Mouse (Mus musculus) intestine, embryonic 14.5 days (tissue): ENCODE measurements around the gene Fcrl1. TPM values are rescaled to one million over a fixed set of nuclear protein-coding genes. Genes with fewer than 3 reads are reported as not detected.
"Not testable (repeated sequence)": the region's sequence is repeated elsewhere in the genome, so short reads cannot be mapped to it uniquely, and the experiment has no call there.

Source experiments
- ATAC-seq: fragments of 200-750 bp; cut with Nextera tagmentation; replicated peaks from 2 replicates; pipeline ENCODE4 v1.8.0; 2017; ENCODE audit warnings: low read depth, moderate number of reproducible peaks, moderate TSS enrichment, moderate library complexity; ENCODE audit not compliant: low FRiP score, low TSS enrichment
- DNase-seq: peaks from one replicate; pipeline ENCODE4 v3.0.0-alpha.2; 2018; ENCODE audit warnings: low spot score
- H3K27ac ChIP-seq: fragments of 300-500 bp; sonication (generic); 2 replicates; pipeline ENCODE4 v1.5.1; 2014; ENCODE audit warnings: low read depth, mild to moderate bottlenecking, control low read depth
- H3K27me3 ChIP-seq: fragments of 300-500 bp; sonication (generic); replicated peaks from 2 replicates; pipeline ENCODE4 v1.6.1; 2014; ENCODE audit warnings: low read length, control low read depth; ENCODE audit not compliant: control insufficient read depth, insufficient read depth
- H3K36me3 ChIP-seq: fragments of 300-500 bp; sonication (generic); 2 replicates; pipeline ENCODE4 v1.6.1; 2014; ENCODE audit warnings: low read length, control low read depth; ENCODE audit not compliant: control insufficient read depth, insufficient read depth
- H3K4me1 ChIP-seq: fragments of 300-500 bp; sonication (generic); replicated peaks from 2 replicates; pipeline ENCODE4 v1.6.1; 2014; ENCODE audit warnings: low read length, control low read depth, mixed read lengths; ENCODE audit not compliant: control insufficient read depth, insufficient read depth
- H3K4me2 ChIP-seq: fragments of 300-500 bp; sonication (generic); 2 replicates; pipeline ENCODE4 v1.6.1; 2014; ENCODE audit warnings: low read length
- H3K4me3 ChIP-seq: fragments of 300-500 bp; sonication (generic); 2 replicates; pipeline ENCODE4 v1.5.1; 2014; ENCODE audit warnings: low read depth, low read length, control low read depth, mixed read lengths
- H3K9ac ChIP-seq: fragments of 300-500 bp; sonication (generic); 2 replicates; pipeline ENCODE4 v1.6.1; 2014; ENCODE audit warnings: mild to moderate bottlenecking, low read length
- H3K9me3 ChIP-seq: fragments of 300-500 bp; sonication (generic); 2 replicates; pipeline ENCODE4 v1.6.1; 2016; ENCODE audit warnings: low read length, control low read depth; ENCODE audit not compliant: control insufficient read depth
- WGBS: fragments of 180-500 bp; shearing (Covaris S2); extraction: QIAGEN DNeasy Blood & Tissue Kit; methylation state at CpG from one replicate; pipeline ENCODE4 v1.1.7; 2014; 5-methylcytosine and 5-hydroxymethylcytosine counted together
- polyA plus RNA-seq: library from polyadenylated mRNA; unstranded; fragments of >200 nt; fragmentation: Nextera tagmentation; extraction: Ambion mirVana; gene quantifications from 2 replicates; pipeline ENCODE4 v1.2.1, GENCODE M21; 2014

The Fcrl1 gene
- 0.09 and 0.39 TPM in 2 replicates for polyA plus RNA-seq

DNA sequence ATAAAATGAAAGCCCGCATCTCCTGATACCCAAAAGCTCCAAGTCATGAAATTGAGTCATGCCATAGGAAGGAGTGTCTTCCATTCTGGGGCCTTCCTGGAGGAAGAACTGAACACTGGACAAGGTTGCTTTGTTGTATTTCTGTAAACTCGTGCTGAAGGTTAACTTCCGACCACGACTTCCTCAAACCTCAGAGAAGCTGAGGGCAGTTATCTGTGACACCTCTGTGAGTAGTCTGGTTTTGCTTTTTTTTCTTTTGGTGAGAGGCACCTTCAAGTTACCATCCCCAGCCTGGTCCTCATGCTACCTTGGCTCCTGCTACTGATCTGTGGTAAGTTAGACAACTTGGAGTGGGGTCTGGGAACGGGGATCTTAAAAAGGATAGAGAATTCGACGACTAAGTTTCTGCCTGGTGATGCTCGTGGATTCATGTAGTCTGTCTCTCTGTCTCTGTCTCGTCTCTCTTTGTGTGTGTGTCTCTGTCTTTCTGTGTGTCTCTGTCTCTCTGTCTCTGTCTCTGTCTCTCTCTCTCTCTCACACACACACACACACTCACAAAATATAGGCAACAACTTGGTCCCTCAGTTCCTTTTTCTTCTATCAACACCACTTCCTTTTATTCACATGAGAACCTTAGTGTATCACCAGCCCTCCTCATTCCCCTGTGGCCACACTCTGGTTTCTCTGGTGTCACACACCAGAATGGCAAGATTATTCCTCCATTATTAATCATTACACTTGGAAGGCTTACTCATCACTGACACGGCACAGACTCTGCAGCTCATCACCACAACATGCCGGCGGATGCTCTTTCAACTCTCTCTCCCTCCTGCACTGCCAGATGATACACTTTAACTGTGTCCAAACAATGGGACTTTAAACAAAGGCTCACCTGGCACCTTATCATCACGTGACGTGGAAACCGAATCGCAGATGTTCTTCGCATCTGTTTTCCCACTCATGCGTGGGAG, at the start of gene Fcrl1:
Fcrl1 (plus strand) TSS at position 193 of the 971 bp plus-strand sequence.
- no peak within 1 kb of the TSS for H3K9ac ChIP-seq
- ATAC-seq (no peak), DNase-seq (no peak)
- H3K27ac ChIP-seq: no peak within 1 kb of the TSS
- no peaks in the 10 kb centered on the region for H3K27me3 ChIP-seq
- no peak within 1 kb of the TSS for H3K4me3 ChIP-seq
- H3K9me3 ChIP-seq: no peaks in the 10 kb centered on the region
- no peaks in the 10 kb centered on the region for H3K4me1 ChIP-seq
- WGBS: 67% methylated on average over 18 of the region's 18 CpGs
- H3K4me2 ChIP-seq: peak within 1 kb of the TSS; percentile 20; the same call in 1 of the 2 replicates
- no peaks in the 10 kb centered on the region for H3K36me3 ChIP-seq

GRCm38 (mm10) chr3:87337899-87338298, 38.3 kb upstream of the Fcrl1 start:
- H3K27me3 ChIP-seq: no peaks in the 10 kb centered on the region
- no peaks in the 10 kb centered on the region for H3K36me3 ChIP-seq
- H3K9me3 ChIP-seq: no peaks in the 10 kb centered on the region
- no peak overlapping the region for H3K9ac ChIP-seq
- 83% methylated on average over 5 of the region's 5 CpGs for WGBS
- H3K4me1 ChIP-seq: no peaks in the 10 kb centered on the region
- H3K4me2 ChIP-seq: no peak overlapping the region
- no peak overlapping the region for H3K27ac ChIP-seq
- ATAC-seq: no peak
- no peak for DNase-seq
- no peak overlapping the region for H3K4me3 ChIP-seq

GRCm38 (mm10) chr3:87350992-87351391, 25.2 kb upstream of the Fcrl1 start:
- ATAC-seq, H3K9ac ChIP-seq, H3K4me3 ChIP-seq, H3K4me2 ChIP-seq, H3K27me3 ChIP-seq, H3K36me3 ChIP-seq, H3K27ac ChIP-seq, H3K9me3 ChIP-seq, DNase-seq, H3K4me1 ChIP-seq: not testable (repeated sequence)
- WGBS: 87% methylated on average over 2 of the region's 2 CpGs

DNA sequence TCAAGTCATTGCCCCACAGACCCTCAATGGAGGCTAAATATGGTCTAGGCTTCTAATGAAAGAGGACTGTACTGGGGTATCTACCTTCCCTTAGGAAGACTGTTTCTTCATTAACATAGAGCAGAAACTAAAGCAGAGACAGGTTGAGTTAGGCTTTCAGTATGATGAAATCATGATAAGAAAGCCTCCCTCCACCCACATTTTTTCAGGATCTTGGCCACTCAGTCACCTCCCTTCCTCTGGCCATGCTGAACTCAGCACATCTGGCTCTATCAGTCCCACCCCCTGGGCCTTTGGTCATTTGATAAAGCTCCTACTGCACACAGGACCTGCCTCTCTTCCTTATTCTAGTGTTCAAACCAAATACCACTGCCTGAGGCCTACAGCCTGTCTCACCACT, 18.6 kb upstream of the Fcrl1 start, which contains the start of gene Cd5l:
Cd5l (plus strand) TSS at position 301 of the 400 bp plus-strand sequence.
- Histone ChIP-seq H3K27ac (no peak within 1 kb of the TSS), H3K27me3 (no peaks in the 10 kb centered on the region), H3K9me3 (no peaks in the 10 kb centered on the region), H3K4me2 (no peak within 1 kb of the TSS), H3K4me1 (no peaks in the 10 kb centered on the region), H3K36me3 (no peaks in the 10 kb centered on the region), H3K9ac (no peak within 1 kb of the TSS), H3K4me3 (no peak within 1 kb of the TSS)
- DNase-seq (no peak), ATAC-seq (no peak)

GRCm38 (mm10) chr3:87359215-87359614, 17.0 kb upstream of the Fcrl1 start:
- no peak overlapping the region for H3K27ac ChIP-seq

GRCm38 (mm10) chr3:87360466-87360865, 15.7 kb upstream of the Fcrl1 start:
- Histone ChIP-seq H3K9me3 (no peaks in the 10 kb centered on the region), H3K4me3 (no peak overlapping the region), H3K4me1 (no peaks in the 10 kb centered on the region), H3K4me2 (no peak overlapping the region), H3K27me3 (no peaks in the 10 kb centered on the region), H3K9ac (no peak overlapping the region), H3K27ac (no peak overlapping the region), H3K36me3 (no peaks in the 10 kb centered on the region)
- WGBS: 84% methylated on average over 6 of the region's 6 CpGs
- ATAC-seq (no peak), DNase-seq (no peak)

More at GRCm38 (mm10) chr3:87359215-87359614, 17.0 kb upstream of the Fcrl1 start:
- Histone ChIP-seq H3K9me3 (no peaks in the 10 kb centered on the region), H3K36me3 (no peaks in the 10 kb centered on the region), H3K4me2 (no peak overlapping the region), H3K4me3 (no peak overlapping the region), H3K27me3 (no peaks in the 10 kb centered on the region), H3K4me1 (no peaks in the 10 kb centered on the region), H3K9ac (no peak overlapping the region)
- DNase-seq (no peak), ATAC-seq (no peak)

DNA sequence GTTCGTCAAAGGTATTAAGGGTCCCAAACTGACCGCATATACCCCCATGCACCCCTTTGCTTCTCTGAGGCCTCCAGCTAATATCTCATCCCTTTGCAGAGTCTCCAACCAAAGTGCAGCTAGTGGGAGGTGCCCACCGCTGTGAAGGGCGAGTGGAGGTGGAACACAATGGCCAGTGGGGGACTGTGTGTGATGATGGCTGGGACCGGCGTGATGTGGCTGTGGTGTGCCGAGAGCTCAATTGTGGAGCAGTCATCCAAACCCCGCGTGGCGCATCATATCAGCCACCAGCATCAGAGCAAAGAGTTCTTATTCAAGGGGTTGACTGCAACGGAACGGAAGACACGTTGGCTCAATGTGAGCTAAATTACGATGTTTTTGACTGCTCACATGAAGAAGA, 10.5 kb upstream of the Fcrl1 start:
- DNase-seq: no peak
- Histone ChIP-seq H3K9me3 (no peaks in the 10 kb centered on the region), H3K4me2 (no peak overlapping the region), H3K4me1 (no peaks in the 10 kb centered on the region), H3K27ac (no peak overlapping the region), H3K36me3 (no peaks in the 10 kb centered on the region), H3K4me3 (no peak overlapping the region), H3K9ac (no peak overlapping the region), H3K27me3 (no peaks in the 10 kb centered on the region)
- 94% methylated on average over 14 of the region's 14 CpGs for WGBS
- no peak for ATAC-seq

DNA sequence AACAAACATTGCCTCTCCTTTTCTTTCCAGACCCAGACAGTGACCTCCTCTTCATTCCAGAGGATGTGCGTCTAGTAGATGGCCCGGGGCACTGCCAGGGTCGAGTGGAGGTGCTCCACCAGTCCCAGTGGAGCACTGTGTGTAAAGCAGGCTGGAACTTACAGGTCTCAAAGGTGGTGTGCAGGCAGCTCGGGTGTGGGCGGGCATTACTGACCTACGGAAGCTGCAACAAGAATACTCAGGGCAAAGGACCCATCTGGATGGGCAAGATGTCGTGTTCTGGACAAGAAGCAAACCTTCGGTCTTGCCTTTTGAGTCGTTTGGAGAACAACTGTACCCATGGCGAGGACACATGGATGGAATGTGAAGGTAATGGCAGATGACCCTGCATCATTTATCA, 8.7 kb upstream of the Fcrl1 start:
- WGBS: 82% methylated on average over 10 of the region's 10 CpGs
- Histone ChIP-seq H3K4me3 (no peak overlapping the region), H3K27me3 (no peaks in the 10 kb centered on the region), H3K36me3 (no peaks in the 10 kb centered on the region), H3K9me3 (no peaks in the 10 kb centered on the region), H3K4me1 (no peaks in the 10 kb centered on the region), H3K27ac (no peak overlapping the region), H3K9ac (no peak overlapping the region), H3K4me2 (no peak overlapping the region)
- DNase-seq (no peak), ATAC-seq (no peak)

GRCm38 (mm10) chr3:87369181-87369580, 7.0 kb upstream of the Fcrl1 start:
- no peaks in the 10 kb centered on the region for H3K27me3 ChIP-seq
- ATAC-seq: no peak
- whole genome bisulfite sequencing: 73% methylated on average over 5 of the region's 5 CpGs

More at GRCm38 (mm10) chr3:87369181-87369580, 7.0 kb upstream of the Fcrl1 start:
- no peak for DNase-seq
- Histone ChIP-seq H3K36me3 (no peaks in the 10 kb centered on the region), H3K4me1 (no peaks in the 10 kb centered on the region), H3K4me3 (no peak overlapping the region), H3K4me2 (no peak overlapping the region), H3K9ac (no peak overlapping the region), H3K27ac (no peak overlapping the region), H3K9me3 (no peaks in the 10 kb centered on the region)
